Mouse (Mus musculus) neural tube, embryonic 12.5 days (tissue): ENCODE results near the gene Stat5b. TPM values are rescaled to one million over a fixed set of nuclear protein-coding genes. Genes with fewer than 3 reads are reported as not detected.

Experiments used
- ATAC-seq: fragments of 200-750 bp; cut with Nextera tagmentation; 2 replicates; pipeline ENCODE4 v1.8.0; 2017; ENCODE audit warnings: low read depth, mild to moderate bottlenecking, moderate TSS enrichment, moderate library complexity; ENCODE audit not compliant: low FRiP score
- H3K27ac ChIP-seq: fragments of 300-500 bp; sonication (generic); 2 replicates; pipeline ENCODE4 v1.5.1; 2016
- H3K27me3 ChIP-seq: fragments of 300-500 bp; sonication (generic); replicated peaks from 2 replicates; pipeline ENCODE4 v1.6.1; 2016; ENCODE audit warnings: mild to moderate bottlenecking
- H3K36me3 ChIP-seq: fragments of 300-500 bp; sonication (generic); 2 replicates; pipeline ENCODE4 v1.6.1; 2016; ENCODE audit warnings: mild to moderate bottlenecking
- H3K4me1 ChIP-seq: fragments of 300-500 bp; sonication (generic); 2 replicates; pipeline ENCODE4 v1.6.1; 2016
- H3K4me2 ChIP-seq: fragments of 300-500 bp; sonication (generic); replicated peaks from 2 replicates; pipeline ENCODE4 v1.6.1; 2016; ENCODE audit warnings: mild to moderate bottlenecking
- H3K4me3 ChIP-seq: fragments of 300-500 bp; sonication (generic); 2 replicates; pipeline ENCODE4 v1.5.1; 2016
- H3K9ac ChIP-seq: fragments of 300-500 bp; sonication (generic); 2 replicates; pipeline ENCODE4 v1.6.1; 2016; ENCODE audit warnings: mild to moderate bottlenecking
- H3K9me3 ChIP-seq: fragments of 300-500 bp; sonication (generic); 2 replicates; pipeline ENCODE4 v1.6.1; 2016; ENCODE audit warnings: mild to moderate bottlenecking
- WGBS: fragments of 180-500 bp; shearing (Covaris S2); methylation state at CpG from one replicate; pipeline ENCODE4 v1.1.7; 2016; 5-methylcytosine and 5-hydroxymethylcytosine counted together
- polyA plus RNA-seq: library from polyadenylated mRNA; unstranded; fragments of >200 nt; fragmentation: Nextera tagmentation; extraction: Ambion mirVana; gene quantifications from 2 replicates; pipeline ENCODE4 v1.2.1, GENCODE M21; 2016

Stat5b gene
- polyA plus RNA-seq, 1 experiment from 2014 or later: 19.6 TPM

DNA sequence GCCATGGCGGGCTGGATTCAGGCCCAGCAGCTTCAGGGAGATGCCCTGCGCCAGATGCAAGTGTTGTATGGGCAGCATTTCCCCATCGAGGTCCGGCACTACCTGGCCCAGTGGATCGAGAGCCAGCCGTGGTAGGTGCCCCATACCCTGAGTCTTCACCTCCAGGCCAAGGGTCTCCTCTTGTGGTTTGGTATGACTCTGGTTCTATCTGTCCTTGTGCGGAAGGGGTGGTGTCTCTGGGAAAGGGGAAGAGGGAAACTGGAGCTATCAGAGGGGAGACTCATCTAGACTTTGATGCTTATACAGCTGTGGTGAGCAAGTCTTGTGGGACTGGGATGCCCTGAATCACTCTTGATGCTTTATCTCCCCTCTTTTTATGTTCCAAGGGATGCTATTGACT lies 10.8 kb upstream of the Stat5b start:
- H3K4me2 ChIP-seq: peak overlapping the region; percentile 71
- no peak overlapping the region for H3K27ac ChIP-seq
- peaks cover 6% of the 10 kb centered on the region; the same call in 1 of the 2 replicates for H3K4me1 ChIP-seq
- no peak overlapping the region for H3K4me3 ChIP-seq
- peaks cover 42% of the 10 kb centered on the region for H3K27me3 ChIP-seq
- no peak for ATAC-seq
- WGBS: 88% methylated on average over 7 of the region's 7 CpGs
- no peaks in the 10 kb centered on the region for H3K9me3 ChIP-seq
- no peak overlapping the region for H3K9ac ChIP-seq
- no peaks in the 10 kb centered on the region for H3K36me3 ChIP-seq

- peak overlapping the region; percentile 42 for H3K4me3 ChIP-seq
- H3K36me3 ChIP-seq: no peaks in the 10 kb centered on the region
- peaks cover 47% of the 10 kb centered on the region for H3K27me3 ChIP-seq
- no peak overlapping the region for H3K27ac ChIP-seq
- peaks cover 6% of the 10 kb centered on the region; the same call in 1 of the 2 replicates for H3K4me1 ChIP-seq
- 0 out of 2 replicates have a peak overlapping the region, but pooled peaks have one; percentile 29 for H3K9ac ChIP-seq
- peak; percentile 65 for ATAC-seq
- H3K4me2 ChIP-seq: peak overlapping the region; percentile 71
- no peaks in the 10 kb centered on the region for H3K9me3 ChIP-seq
- WGBS: 4% methylated on average over 55 of the region's 55 CpGs
These were observed 9.9 kb upstream of the Stat5b start for GRCm38 (mm10) chr11:100860198-100861048.

- Histone ChIP-seq H3K4me1 (peaks cover 6% of the 10 kb centered on the region; the same call in 1 of the 2 replicates), H3K36me3 (no peaks in the 10 kb centered on the region), H3K4me3 (peak overlapping the region; percentile 42; the same call in 1 of the 2 replicates), H3K27ac (no peak overlapping the region), H3K9me3 (no peaks in the 10 kb centered on the region), H3K9ac (no peak overlapping the region), H3K4me2 (peak overlapping the region; percentile 71), H3K27me3 (peaks cover 47% of the 10 kb centered on the region)
- no peak for ATAC-seq
- 41% methylated on average over 6 of the region's 6 CpGs for WGBS
These were observed 9.1 kb upstream of the Stat5b start for GRCm38 (mm10) chr11:100859579-100860075.

DNA sequence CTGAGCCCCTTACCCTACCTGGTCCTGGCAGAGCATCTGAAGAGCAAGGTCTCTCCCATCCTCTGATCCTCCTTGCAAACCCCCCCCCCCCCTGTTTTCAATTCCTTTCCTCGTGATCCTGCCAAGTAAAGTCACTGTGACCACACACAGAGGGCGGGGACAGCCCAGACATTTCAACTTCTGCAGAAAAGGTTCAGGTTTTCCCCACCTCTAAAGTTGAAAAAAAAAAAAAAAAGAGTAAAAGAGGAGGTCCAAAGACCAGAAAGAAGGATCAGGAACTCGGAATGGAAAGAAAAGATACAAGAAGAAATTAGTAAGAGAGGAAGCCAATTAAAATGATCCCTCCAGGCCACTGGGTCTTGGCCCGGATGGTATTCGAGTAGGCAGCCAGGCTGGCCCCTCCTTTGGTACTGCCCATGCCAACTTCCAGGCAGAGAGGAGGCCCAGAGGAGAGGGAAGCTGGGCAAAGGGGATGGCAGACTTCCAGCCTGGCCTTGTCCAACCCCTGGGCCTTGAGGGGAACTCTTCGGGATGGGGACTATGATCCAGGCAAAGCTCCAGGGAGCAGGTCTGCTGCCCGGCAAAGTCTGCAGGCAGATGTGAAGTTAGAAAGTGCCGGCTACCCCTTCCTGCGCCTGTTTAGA lies 8.5 kb upstream of the Stat5b start, which contains the start of gene Stat5a:
Gene Stat5a (plus strand): TSS at position 417 of the 644 bp plus-strand sequence.
- peaks cover 47% of the 10 kb centered on the region for H3K27me3 ChIP-seq

GRCm38 (mm10) chr11:100857960-100858359 lies 7.4 kb upstream of the Stat5b start:
- Histone ChIP-seq H3K4me2 (no peak overlapping the region), H3K4me3 (no peak overlapping the region), H3K4me1 (peaks cover 6% of the 10 kb centered on the region; the same call in 1 of the 2 replicates), H3K9ac (no peak overlapping the region), H3K27ac (no peak overlapping the region), H3K9me3 (no peaks in the 10 kb centered on the region), H3K27me3 (peaks cover 47% of the 10 kb centered on the region), H3K36me3 (no peaks in the 10 kb centered on the region)
- ATAC-seq: no peak
- 73% methylated on average over 6 of the region's 6 CpGs for WGBS

More for the DNA sequence above, 8.5 kb upstream of the Stat5b start, which contains the start of gene Stat5a:
- H3K9ac ChIP-seq: 0 out of 2 replicates have a peak within 1 kb of the TSS, but pooled peaks have one; percentile 29
- peak within 1 kb of the TSS; percentile 71 for H3K4me2 ChIP-seq
- no peaks in the 10 kb centered on the region for H3K36me3 ChIP-seq
- H3K4me3 ChIP-seq: peak within 1 kb of the TSS; percentile 42
- no peak within 1 kb of the TSS for H3K27ac ChIP-seq
- ATAC-seq: no peak
- H3K4me1 ChIP-seq: peaks cover 6% of the 10 kb centered on the region; the same call in 1 of the 2 replicates
- 65% methylated on average over 9 of the region's 9 CpGs for WGBS
- no peaks in the 10 kb centered on the region for H3K9me3 ChIP-seq

GRCm38 (mm10) chr11:100855178-100855577 lies 4.7 kb upstream of the Stat5b start:
- peaks cover 26% of the 10 kb centered on the region for H3K27me3 ChIP-seq
- 82% methylated on average over 4 of the region's 4 CpGs for WGBS
- H3K27ac ChIP-seq: no peak overlapping the region
- H3K4me1 ChIP-seq: peaks cover 9% of the 10 kb centered on the region; the same call in 1 of the 2 replicates
- H3K9me3 ChIP-seq: no peaks in the 10 kb centered on the region
- no peak overlapping the region for H3K9ac ChIP-seq
- H3K4me2 ChIP-seq: no peak overlapping the region
- ATAC-seq: no peak
- H3K36me3 ChIP-seq: no peaks in the 10 kb centered on the region
- H3K4me3 ChIP-seq: no peak overlapping the region

DNA sequence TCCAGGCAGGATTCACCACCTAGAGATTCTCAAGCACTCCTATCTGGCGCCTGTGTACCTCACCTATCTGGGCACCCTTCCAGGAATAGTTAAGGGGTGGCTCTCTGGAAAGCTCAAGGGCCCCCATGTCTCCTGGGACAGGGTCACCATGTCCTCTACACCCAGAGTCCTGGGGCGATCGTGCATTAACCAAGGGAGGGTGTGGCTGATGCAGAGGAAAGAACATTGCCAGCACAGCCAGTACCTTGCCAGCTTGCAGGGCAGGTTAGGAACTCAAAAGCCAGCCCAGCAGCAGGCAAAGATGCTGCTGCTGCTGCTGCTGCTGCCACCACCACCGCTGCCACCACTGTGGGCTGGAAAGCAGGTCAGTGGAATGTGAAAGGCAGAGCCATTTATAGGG lies 3.7 kb upstream of the Stat5b start:
- H3K4me1 ChIP-seq: peaks cover 11% of the 10 kb centered on the region
- H3K4me2 ChIP-seq: no peak overlapping the region
- 72% methylated on average over 4 of the region's 4 CpGs for WGBS
- no peak for ATAC-seq
- H3K9ac ChIP-seq: no peak overlapping the region
- no peaks in the 10 kb centered on the region for H3K36me3 ChIP-seq
- H3K9me3 ChIP-seq: no peaks in the 10 kb centered on the region
- no peak overlapping the region for H3K27ac ChIP-seq
- H3K27me3 ChIP-seq: peaks cover 17% of the 10 kb centered on the region
- no peak overlapping the region for H3K4me3 ChIP-seq

DNA sequence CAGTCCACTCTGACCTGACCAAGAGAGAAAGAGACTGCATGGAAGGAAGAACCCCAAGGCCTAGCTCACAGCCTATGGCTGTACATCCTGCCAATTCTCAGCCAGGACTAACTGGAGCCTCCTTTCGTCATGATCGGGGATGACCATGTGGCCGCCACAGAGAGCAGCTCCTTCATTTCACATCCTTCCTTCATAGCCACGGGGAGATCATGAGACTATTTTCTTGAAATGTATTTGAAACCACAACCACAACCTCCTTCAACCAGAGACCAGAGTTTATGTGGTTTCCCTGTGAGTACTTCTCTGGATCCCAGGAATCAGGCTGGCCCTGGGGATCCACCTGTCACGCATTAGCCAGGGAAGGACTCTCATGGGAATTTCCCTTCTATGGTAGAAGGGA lies 2.5 kb upstream of the Stat5b start:
- H3K9ac ChIP-seq: no peak overlapping the region
- H3K4me3 ChIP-seq: no peak overlapping the region
- no peaks in the 10 kb centered on the region for H3K36me3 ChIP-seq
- peaks cover 6% of the 10 kb centered on the region for H3K27me3 ChIP-seq
- no peak for ATAC-seq
- no peak overlapping the region for H3K4me2 ChIP-seq
- no peaks in the 10 kb centered on the region for H3K9me3 ChIP-seq
- 77% methylated on average over 5 of the region's 5 CpGs for WGBS
- peaks cover 16% of the 10 kb centered on the region for H3K4me1 ChIP-seq
- H3K27ac ChIP-seq: no peak overlapping the region

DNA sequence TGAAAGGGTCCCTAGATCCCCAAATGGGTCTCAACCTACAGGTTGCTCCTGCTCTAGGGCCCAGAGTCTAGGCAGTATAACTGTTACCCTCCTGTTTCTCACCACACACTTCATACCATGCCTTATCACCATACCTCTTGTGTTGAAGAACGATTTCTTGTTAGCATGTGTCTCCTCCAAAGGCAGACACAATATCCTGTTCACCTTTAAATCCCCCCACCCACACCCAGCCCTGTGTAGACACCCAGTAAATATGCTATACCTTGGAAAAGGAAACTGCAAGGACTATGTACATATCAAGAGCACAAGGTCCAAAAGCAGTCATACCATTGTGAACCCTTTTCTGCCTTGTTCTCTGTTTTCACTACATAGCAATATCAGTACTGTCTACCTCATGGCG lies 1.6 kb upstream of the Stat5b start:
- Histone ChIP-seq H3K27ac (no peak overlapping the region), H3K4me3 (no peak overlapping the region), H3K9ac (no peak overlapping the region), H3K4me2 (no peak overlapping the region), H3K4me1 (peaks cover 16% of the 10 kb centered on the region), H3K9me3 (no peaks in the 10 kb centered on the region), H3K27me3 (peaks cover 6% of the 10 kb centered on the region), H3K36me3 (no peaks in the 10 kb centered on the region)
- ATAC-seq: no peak
- 94% methylated on average over 2 of the region's 2 CpGs for WGBS

GRCm38 (mm10) chr11:100850778-100851528 lies 429 bp upstream of the Stat5b start:
- H3K27ac ChIP-seq: peak overlapping the region; percentile 8; the same call in 1 of the 2 replicates
- ATAC-seq: peak; percentile 66
- H3K4me2 ChIP-seq: peak overlapping the region; percentile 91
- peak overlapping the region; percentile 93 for H3K9ac ChIP-seq
- H3K4me3 ChIP-seq: peak overlapping the region; percentile 92
- no peaks in the 10 kb centered on the region for H3K9me3 ChIP-seq
- peaks cover 6% of the 10 kb centered on the region for H3K27me3 ChIP-seq
- H3K4me1 ChIP-seq: peaks cover 16% of the 10 kb centered on the region
- 1% methylated on average over 33 of the region's 33 CpGs for WGBS
- no peaks in the 10 kb centered on the region for H3K36me3 ChIP-seq

DNA sequence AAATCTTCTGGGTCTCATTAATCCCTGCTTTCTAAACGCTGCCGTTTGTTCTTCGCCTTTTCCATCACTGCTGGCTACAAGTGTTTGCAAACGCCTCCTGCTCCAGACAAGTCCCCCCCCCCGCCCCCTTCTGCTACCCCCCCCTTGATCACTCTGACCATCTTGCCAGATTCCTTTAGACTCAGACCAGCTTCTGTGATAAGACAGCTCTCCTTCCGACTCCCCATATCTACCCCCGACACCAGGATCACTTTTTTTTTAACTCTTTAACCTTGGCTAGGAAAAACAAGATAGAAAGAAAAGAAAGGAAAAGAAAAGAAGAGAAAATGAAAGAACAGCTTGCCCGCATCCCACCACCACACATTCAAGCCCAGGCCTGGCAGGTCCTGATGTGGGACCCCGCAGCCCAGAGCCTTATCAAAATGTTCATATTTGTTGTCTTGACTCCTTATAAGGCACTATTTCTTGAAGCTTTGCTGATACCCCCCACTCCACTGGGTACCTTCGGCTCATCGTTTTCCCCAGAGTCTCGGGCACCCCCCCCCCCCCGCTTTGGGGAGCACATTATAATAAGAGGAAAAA lies 977 bp downstream of the Stat5b start:
- no peaks in the 10 kb centered on the region for H3K27me3 ChIP-seq
- H3K27ac ChIP-seq: no peak overlapping the region
- H3K4me1 ChIP-seq: peaks cover 16% of the 10 kb centered on the region
- no peaks in the 10 kb centered on the region for H3K36me3 ChIP-seq
- WGBS: 7% methylated on average over 13 of the region's 13 CpGs
- H3K9ac ChIP-seq: peak overlapping the region; percentile 93
- H3K4me2 ChIP-seq: peak overlapping the region; percentile 91
- H3K4me3 ChIP-seq: peak overlapping the region; percentile 92
- no peak for ATAC-seq
- H3K9me3 ChIP-seq: no peaks in the 10 kb centered on the region
